Mouse (Mus musculus): ENCODE measurements at regions not wholly inside any gene's neighbourhood (a gene's known extent, or its start where the extent isn't known, plus 50 kb on each side); places are given as distances from the start of the nearest gene placed in this dataset.

DNA sequence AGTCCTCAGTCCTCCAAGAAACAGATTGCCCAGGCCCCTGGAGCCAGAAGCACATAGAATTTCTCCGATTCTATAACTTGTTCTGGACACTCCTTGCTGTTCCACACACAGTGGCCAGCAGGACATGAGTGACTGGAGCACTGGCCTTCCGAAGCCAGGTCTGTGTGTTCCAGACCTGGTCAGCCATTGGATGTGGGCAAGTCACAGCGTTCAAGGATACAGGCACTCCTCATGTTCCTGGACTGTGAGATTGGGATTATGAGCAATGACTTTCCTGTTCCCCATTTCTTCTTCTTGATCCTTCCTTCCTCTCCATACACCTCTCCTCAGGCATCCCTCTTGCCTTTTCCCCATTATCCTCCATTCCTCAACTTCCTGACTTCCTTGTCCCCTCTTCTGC lies 281.8 kb upstream of the Gjb5 start:
- Histone ChIP-seq H3K4me1 (ENCODE audit: insufficient read depth) (no peaks in the 10 kb centered on the region), H3K4me2 (ENCODE audit: low read depth, low read length) (no peak overlapping the region), H3K27me3 (ENCODE audit: insufficient read depth, low read length) (no peaks in the 10 kb centered on the region), H3K36me3 (replicated peaks; ENCODE audit: insufficient read depth, low read length) (no peaks in the 10 kb centered on the region), H3K9me3 (ENCODE audit: low read length) (no peaks in the 10 kb centered on the region), H3K4me3 (ENCODE audit: low read depth, low read length) (no peak overlapping the region), H3K27ac (ENCODE audit: low read depth) (no peak overlapping the region), H3K9ac (replicated peaks) (no peak overlapping the region)
- no peak for DNase-seq
- ATAC-seq: no peak
- 66% methylated on average over 3 of the region's 3 CpGs for WGBS (ENCODE audit: insufficient replicate concordance)
- TF ChIP-seq CTCF (IDR thresholded peaks at IDR 0.05; ENCODE audit: low read depth) (no peak), EP300 (IDR thresholded peaks at IDR 0.05; ENCODE audit: low read depth) (no peak)

GRCm38 (mm10) chr4:127636934-127637333 lies 279.0 kb upstream of the Gjb5 start:
- no peak for TF ChIP-seq CTCF (IDR thresholded peaks at IDR 0.05; ENCODE audit: low read depth)
- no peak overlapping the region for H3K27ac ChIP-seq (ENCODE audit: low read depth)
- H3K4me3 ChIP-seq (ENCODE audit: low read depth, low read length): no peak overlapping the region
- H3K9me3 ChIP-seq (ENCODE audit: low read length): no peaks in the 10 kb centered on the region
- no peaks in the 10 kb centered on the region for H3K27me3 ChIP-seq (ENCODE audit: insufficient read depth, low read length)
- no peaks in the 10 kb centered on the region for H3K36me3 ChIP-seq (replicated peaks; ENCODE audit: insufficient read depth, low read length)
- whole genome bisulfite sequencing (ENCODE audit: insufficient replicate concordance): 58% methylated on average over 11 of the region's 11 CpGs
- DNase-seq (no peak), ATAC-seq (no peak)
- H3K9ac ChIP-seq (replicated peaks): no peak overlapping the region
- no peaks in the 10 kb centered on the region for H3K4me1 ChIP-seq (ENCODE audit: insufficient read depth)
- no peak overlapping the region for H3K4me2 ChIP-seq (ENCODE audit: low read depth, low read length)

DNA sequence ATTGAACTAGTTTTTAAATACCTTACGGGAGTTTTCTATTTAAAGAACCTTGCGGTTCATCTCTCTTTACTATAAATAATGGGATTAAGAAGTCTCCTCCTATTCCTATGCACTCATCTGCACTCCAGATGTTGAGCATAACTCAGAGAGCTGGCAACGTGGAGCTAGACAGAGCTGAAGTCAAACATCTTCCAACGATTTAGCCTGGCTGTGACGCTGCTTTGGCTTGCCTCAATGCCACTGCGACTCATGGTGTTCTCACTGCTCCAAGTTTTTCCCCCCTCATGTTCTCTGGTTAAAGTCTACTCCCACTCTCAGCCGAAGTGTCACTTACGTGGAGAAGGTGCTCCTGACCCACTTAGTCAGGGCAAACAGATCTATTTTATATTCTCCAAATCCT lies 277.3 kb upstream of the Gjb5 start:
- H3K4me2 ChIP-seq (ENCODE audit: low read depth, low read length): no peak overlapping the region
- no peak overlapping the region for H3K4me3 ChIP-seq (ENCODE audit: low read depth, low read length)
- H3K27me3 ChIP-seq (ENCODE audit: insufficient read depth, low read length): no peaks in the 10 kb centered on the region
- no peak overlapping the region for H3K27ac ChIP-seq (ENCODE audit: low read depth)
- no peaks in the 10 kb centered on the region for H3K4me1 ChIP-seq (ENCODE audit: insufficient read depth)
- 72% methylated on average over 8 of the region's 8 CpGs for WGBS (ENCODE audit: insufficient replicate concordance)
- TF ChIP-seq EP300 (IDR thresholded peaks at IDR 0.05; ENCODE audit: low read depth): no peak
- TF ChIP-seq CTCF (IDR thresholded peaks at IDR 0.05; ENCODE audit: low read depth): no peak
- ATAC-seq (no peak), DNase-seq (no peak)
- no peak overlapping the region for H3K9ac ChIP-seq (replicated peaks)
- H3K9me3 ChIP-seq (ENCODE audit: low read length): no peaks in the 10 kb centered on the region
- H3K36me3 ChIP-seq (replicated peaks; ENCODE audit: insufficient read depth, low read length): no peaks in the 10 kb centered on the region

DNA sequence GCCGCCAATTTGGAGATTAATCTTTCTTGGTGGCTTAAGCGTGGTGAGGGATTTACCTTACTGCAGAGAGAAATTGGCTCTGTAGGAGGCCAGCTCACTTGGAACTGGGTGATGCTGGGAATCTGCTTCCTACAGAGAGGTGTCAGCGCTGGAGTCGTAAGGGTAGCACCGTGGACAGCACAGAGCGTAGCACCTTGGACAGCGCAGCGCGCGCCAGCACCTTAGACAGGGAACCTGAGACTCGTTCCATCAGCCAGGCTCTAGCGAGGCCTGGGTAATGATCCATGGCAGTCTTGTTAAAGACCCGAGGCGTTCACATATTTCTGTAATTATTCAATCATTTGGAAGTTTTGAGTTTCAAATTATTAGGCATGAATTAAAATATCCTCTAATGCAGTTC lies 261.9 kb upstream of the Gjb5 start:
- ATAC-seq: no peak
- Histone ChIP-seq H3K27me3 (ENCODE audit: insufficient read depth, low read length) (no peaks in the 10 kb centered on the region), H3K4me3 (ENCODE audit: low read depth, low read length) (no peak overlapping the region), H3K27ac (ENCODE audit: low read depth) (no peak overlapping the region), H3K36me3 (replicated peaks; ENCODE audit: insufficient read depth, low read length) (no peaks in the 10 kb centered on the region), H3K9ac (replicated peaks) (no peak overlapping the region), H3K4me1 (ENCODE audit: insufficient read depth) (no peaks in the 10 kb centered on the region), H3K4me2 (ENCODE audit: low read depth, low read length) (no peak overlapping the region), H3K9me3 (ENCODE audit: low read length) (no peaks in the 10 kb centered on the region)
- DNase-seq: peak; percentile 40
- WGBS (ENCODE audit: insufficient replicate concordance): 5% methylated on average over 14 of the region's 14 CpGs
- TF ChIP-seq CTCF (IDR thresholded peaks at IDR 0.05; ENCODE audit: low read depth) (no peak), EP300 (IDR thresholded peaks at IDR 0.05; ENCODE audit: low read depth) (no peak)

- WGBS (ENCODE audit: insufficient replicate concordance): 42% methylated on average over 8 of the region's 8 CpGs
- peak; percentile 42 for TF ChIP-seq CTCF (IDR thresholded peaks at IDR 0.05; ENCODE audit: low read depth)
- no peak for TF ChIP-seq EP300 (IDR thresholded peaks at IDR 0.05; ENCODE audit: low read depth)
- no peaks in the 10 kb centered on the region for H3K27me3 ChIP-seq (ENCODE audit: insufficient read depth, low read length)
- H3K9me3 ChIP-seq (ENCODE audit: low read length): no peaks in the 10 kb centered on the region
- no peak overlapping the region for H3K27ac ChIP-seq (ENCODE audit: low read depth)
- no peaks in the 10 kb centered on the region for H3K4me1 ChIP-seq (ENCODE audit: insufficient read depth)
- H3K4me2 ChIP-seq (ENCODE audit: low read depth, low read length): no peak overlapping the region
- no peaks in the 10 kb centered on the region for H3K36me3 ChIP-seq (replicated peaks; ENCODE audit: insufficient read depth, low read length)
- H3K9ac ChIP-seq (replicated peaks): no peak overlapping the region
- peak; percentile 26 for DNase-seq
- H3K4me3 ChIP-seq (ENCODE audit: low read depth, low read length): no peak overlapping the region
- no peak for ATAC-seq
These were observed 254.8 kb upstream of the Gjb5 start for GRCm38 (mm10) chr4:127612761-127613160.

- H3K4me1 ChIP-seq (ENCODE audit: insufficient read depth): no peaks in the 10 kb centered on the region
- H3K9ac ChIP-seq (replicated peaks): no peak overlapping the region
- no peak overlapping the region for H3K27ac ChIP-seq (ENCODE audit: low read depth)
- ATAC-seq: no peak
- H3K4me3 ChIP-seq (ENCODE audit: low read depth, low read length): no peak overlapping the region
- WGBS (ENCODE audit: insufficient replicate concordance): 75% methylated on average over 8 of the region's 8 CpGs
- DNase-seq: no peak
- no peak for TF ChIP-seq CTCF (IDR thresholded peaks at IDR 0.05; ENCODE audit: low read depth)
- TF ChIP-seq EP300 (IDR thresholded peaks at IDR 0.05; ENCODE audit: low read depth): no peak
- H3K4me2 ChIP-seq (ENCODE audit: low read depth, low read length): no peak overlapping the region
- no peaks in the 10 kb centered on the region for H3K9me3 ChIP-seq (ENCODE audit: low read length)
- no peaks in the 10 kb centered on the region for H3K27me3 ChIP-seq (ENCODE audit: insufficient read depth, low read length)
- H3K36me3 ChIP-seq (replicated peaks; ENCODE audit: insufficient read depth, low read length): no peaks in the 10 kb centered on the region
These were observed 242.9 kb upstream of the Gjb5 start for GRCm38 (mm10) chr4:127600919-127601318.

DNA sequence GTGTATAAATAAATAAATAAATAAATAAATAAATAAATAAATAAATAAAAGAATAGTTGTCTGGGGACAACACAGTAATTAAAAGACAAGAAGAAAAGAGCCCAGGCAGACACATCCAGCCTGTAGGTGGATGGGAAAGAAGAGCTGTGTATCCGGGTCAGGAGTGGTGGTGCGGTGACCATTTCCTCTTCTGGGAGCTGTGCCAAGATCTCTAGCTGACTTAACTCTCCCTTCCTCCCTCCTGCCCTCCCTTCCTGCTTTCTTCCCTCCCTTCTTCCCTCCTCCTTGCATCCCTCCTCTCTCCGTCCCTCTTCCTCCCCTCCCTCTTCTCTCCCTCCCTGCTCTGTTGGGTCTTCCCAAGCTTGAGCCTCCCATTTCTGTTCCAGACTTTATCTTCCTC lies 240.6 kb upstream of the Gjb5 start:
- no peak for ATAC-seq
- no peak for TF ChIP-seq EP300 (IDR thresholded peaks at IDR 0.05; ENCODE audit: low read depth)
- no peak for TF ChIP-seq CTCF (IDR thresholded peaks at IDR 0.05; ENCODE audit: low read depth)
- no peak for DNase-seq
- H3K36me3 ChIP-seq (replicated peaks; ENCODE audit: insufficient read depth, low read length): no peaks in the 10 kb centered on the region
- H3K27ac ChIP-seq (ENCODE audit: low read depth): no peak overlapping the region
- H3K9ac ChIP-seq (replicated peaks): no peak overlapping the region
- no peak overlapping the region for H3K4me3 ChIP-seq (ENCODE audit: low read depth, low read length)
- 64% methylated on average over 3 of the region's 3 CpGs for WGBS (ENCODE audit: insufficient replicate concordance)
- no peaks in the 10 kb centered on the region for H3K4me1 ChIP-seq (ENCODE audit: insufficient read depth)
- H3K4me2 ChIP-seq (ENCODE audit: low read depth, low read length): no peak overlapping the region
- H3K9me3 ChIP-seq (ENCODE audit: low read length): no peaks in the 10 kb centered on the region
- H3K27me3 ChIP-seq (ENCODE audit: insufficient read depth, low read length): no peaks in the 10 kb centered on the region
